Mouse (Mus musculus): ENCODE measurements around the gene Hist1h3f.

DNA sequence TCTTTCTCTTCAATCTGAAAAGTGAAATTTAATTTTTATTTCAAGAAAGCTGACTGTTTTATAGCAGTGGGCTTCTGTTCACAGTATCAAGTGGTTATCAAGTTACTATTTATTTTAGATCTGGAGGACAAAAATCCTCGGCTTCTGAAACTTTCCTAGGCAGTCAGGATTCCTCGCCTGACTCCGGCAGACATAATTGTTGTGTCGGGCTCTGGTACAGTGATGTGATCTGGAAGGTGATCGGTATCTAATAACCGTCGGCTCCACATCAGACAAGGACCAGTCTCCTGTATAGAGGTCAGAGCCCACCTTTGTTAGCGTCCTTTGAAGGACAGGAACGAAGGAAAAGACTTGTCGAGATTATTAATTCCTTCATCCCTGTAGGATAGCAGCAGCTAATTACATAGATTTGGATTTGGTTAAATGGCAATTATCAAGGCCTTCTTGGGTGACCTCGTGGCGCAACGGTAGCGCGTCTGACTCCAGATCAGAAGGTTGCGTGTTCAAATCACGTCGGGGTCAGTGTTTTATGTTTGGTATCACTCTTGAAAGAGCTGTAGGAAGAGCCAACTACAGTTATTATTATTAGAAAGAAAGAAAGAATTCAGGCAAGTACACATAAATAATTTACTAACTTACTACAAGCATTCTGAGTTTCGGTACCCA lies 46.1 kb upstream of the Hist1h3f start:
- no peak for TF ChIP-seq FLI1 (IDR thresholded peaks at IDR 0.05; ENCODE audit: low read length)
- TF ChIP-seq GATA1 (IDR thresholded peaks at IDR 0.05; ENCODE audit: borderline replicate concordance, low read length), result no peak

Measured in megakaryocyte, embryonic 14.5 days (primary cell).